Mouse (Mus musculus): ENCODE data around the gene Prrt4.
A peak's percentile ranks its signal among the peaks of the same experiment; 100 is the strongest.

Prrt4 gene

GRCm38 (mm10) chr6:29147407-29148010 lies 31.9 kb downstream of the Prrt4 start:
- DNase-seq: no peak

- no peak for DNase-seq
These were observed 32.7 kb downstream of the Prrt4 start for GRCm38 (mm10) chr6:29146641-29147040.

DNA sequence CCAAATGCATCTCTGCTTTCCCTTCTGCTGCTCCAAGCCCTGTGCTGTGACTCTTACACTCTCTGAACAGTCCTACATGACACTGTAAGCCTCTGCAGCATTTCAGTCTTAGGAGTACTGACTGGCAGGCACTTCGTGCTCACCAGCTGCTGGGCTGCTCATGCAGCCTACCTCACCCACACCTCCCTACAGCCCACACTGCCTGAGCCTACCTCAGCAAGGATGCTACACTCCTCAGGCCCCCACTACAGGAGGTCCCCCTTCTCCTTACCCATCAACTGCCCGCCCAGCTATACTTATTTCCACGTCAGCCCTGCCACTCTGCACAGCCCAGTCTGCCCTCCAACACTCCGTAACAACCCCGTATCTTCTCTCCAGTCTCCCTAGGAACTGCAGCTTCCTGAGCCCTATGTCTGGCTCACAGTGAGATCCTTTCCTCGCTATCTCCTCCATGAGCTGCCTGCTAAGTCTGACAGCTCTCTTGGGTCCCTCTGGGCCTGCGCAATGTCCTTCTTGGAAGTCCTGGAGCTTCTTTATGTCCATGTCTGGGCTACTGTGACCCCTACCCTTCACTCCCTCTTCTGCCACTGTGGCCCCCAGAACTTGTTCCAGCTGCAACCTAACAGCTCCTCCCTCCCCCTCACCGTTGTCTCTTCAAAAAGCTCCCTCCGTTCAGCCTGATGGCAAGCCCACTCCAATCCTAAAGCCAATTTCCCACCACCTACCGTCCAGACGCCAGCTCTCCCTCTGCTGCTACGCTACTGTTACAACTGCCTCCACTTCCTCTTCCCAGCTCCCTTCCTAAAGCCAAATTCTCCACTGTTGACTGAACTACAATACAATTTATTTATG lies 33.7 kb downstream of the Prrt4 start:
- DNase-seq: no peak

GRCm38 (mm10) chr6:29144971-29145370 lies 34.4 kb downstream of the Prrt4 start:
- no peak for DNase-seq

- DNase-seq: peak; percentile 50 to 55
These were observed 35.8 kb downstream of the Prrt4 start for GRCm38 (mm10) chr6:29143608-29144007.

DNA sequence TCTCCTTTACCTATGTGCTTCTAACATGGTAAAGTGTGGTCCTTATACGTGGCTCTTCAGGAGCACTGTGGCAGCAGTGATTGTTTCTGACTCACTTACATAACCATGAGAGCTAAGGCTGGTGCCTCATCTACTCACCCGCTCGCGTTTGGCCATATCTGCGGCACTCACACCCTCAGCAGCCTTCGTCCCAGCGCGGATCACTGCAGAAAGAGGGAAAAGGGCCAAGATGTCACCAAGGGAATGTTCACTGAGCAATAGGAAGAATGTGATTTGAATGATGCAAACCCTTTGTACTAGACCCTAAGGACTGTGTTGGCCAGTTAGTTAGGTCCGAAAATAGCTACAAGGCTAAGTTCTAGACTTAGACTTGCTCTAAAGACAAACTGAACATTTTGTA lies 41.9 kb downstream of the Prrt4 start:
- DNase-seq: no peak

DNA sequence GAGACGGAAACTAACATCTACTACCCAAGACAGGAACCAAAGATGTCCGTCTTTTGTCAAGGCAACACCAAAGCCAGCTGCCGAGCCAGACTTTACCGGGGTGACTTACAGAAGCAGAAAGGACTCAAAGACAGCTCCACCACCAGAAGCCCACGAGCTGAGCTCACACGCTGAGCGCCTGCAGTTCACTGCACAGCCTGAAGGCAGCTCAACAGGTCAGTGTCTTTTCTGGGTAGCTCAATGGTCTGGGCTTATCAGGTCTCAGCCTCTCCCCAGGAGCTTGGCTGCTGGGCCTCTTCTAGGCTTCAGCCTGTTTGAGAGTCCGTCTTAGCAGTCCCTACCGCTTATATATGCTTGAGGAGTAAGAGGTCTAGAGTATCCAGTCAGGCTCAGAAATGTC lies 46.3 kb downstream of the Prrt4 start:
- DNase-seq: no peak

DNA sequence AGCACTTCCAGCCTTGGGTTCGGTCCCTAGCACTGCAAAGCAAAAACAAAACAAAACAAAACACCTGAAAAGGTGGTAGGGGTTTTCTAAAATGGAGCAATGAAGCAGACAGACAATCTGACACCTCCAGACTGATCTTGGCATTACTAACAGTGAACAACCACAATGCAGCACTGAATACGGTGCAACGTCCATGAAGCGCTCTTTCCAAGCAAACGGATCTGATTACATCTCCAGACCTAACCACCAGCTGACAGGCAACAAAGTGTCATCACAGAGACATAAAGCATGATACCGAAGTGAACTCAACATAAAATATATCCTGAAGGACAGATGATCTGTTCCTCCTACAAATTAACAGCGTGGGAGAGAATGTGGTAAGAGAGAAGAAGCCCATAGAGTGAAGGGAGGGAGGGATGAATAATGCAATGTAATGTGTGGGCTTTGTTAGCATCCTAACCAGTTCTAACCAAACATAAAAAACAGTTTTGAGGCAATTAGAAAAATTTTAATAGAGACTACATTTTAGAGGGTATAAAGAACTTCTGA lies 52.4 kb downstream of the Prrt4 start:
- DNase-seq: no peak

DNA sequence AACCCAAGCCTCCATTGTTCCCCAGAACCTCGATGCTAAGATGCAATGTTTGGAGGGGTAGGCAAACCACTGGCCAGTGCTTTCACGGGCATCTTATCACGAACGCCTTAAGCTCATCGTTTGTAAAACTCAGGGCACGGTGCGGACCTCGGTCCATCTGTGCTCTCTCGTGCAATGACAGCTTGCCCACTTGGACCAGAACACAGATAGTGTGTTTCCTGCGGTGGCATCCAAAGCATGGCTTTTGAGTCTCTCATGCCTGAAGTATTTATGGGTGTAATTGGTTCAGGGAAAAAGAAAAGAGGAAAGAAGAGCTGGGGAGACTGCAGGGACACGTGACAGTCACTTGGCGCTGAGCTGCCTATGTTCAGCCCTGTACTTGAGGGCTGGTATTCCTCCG lies 59.4 kb downstream of the Prrt4 start:
- DNase-seq: no peak
